ENCODE assay signal across 28 mouse cellular contexts in genomic region chr11:120070286-120070930, GRCm38 (mm10). TPM values are rescaled to one million over a fixed set of nuclear protein-coding genes. Genes with fewer than 3 reads are reported as not detected.
A peak's percentile ranks its signal among the peaks of the same experiment; 100 is the strongest.
DNase-seq lines count a peak whose midpoint lies in the region; ATAC-seq and TF ChIP-seq lines count a peak whose summit lies in the region.
"Had no signal": no experiment of that assay in that cellular context is flagged by ENCODE, and none has a peak within 500 bp of the region (broad histone marks: within the 10 kb centered on the region; RNA-seq: fewer than 3 reads in every experiment).

No protein-coding gene starts in this region.

- peaks cover 100% of the 10 kb centered on the region for H3K36me3 ChIP-seq in forebrain, embryonic 10.5 days (replicated peaks)
- peaks cover 99% of the 10 kb centered on the region for H3K36me3 ChIP-seq in forebrain, embryonic 14.5 days (ENCODE audit: control insufficient read depth, insufficient read depth, low read length)
- H3K36me3 ChIP-seq in midbrain, embryonic 13.5 days: peaks cover 100% of the 10 kb centered on the region
- peaks cover 34% of the 10 kb centered on the region for H3K36me3 ChIP-seq in midbrain, embryonic 16.5 days (ENCODE audit: control insufficient read depth, insufficient read depth, low read length)
- no peaks in the 10 kb centered on the region for H3K36me3 ChIP-seq in heart, adult 2 months (ENCODE audit: control insufficient read depth, insufficient read depth, low read length)

- intact Hi-C loops in heart, adult 2 months (cut with DNase I): no loop called here

- TF ChIP-seq CTCF in heart, adult 2 months (IDR thresholded peaks at IDR 0.05): no peak

- no peak overlapping the region for H3K9ac ChIP-seq in forebrain, embryonic 14.5 days (ENCODE audit: low read length)
- H3K9ac ChIP-seq in midbrain, embryonic 13.5 days (replicated peaks): 0 out of 2 replicates have a peak overlapping the region, but pooled peaks have one; percentile 37
- no peak overlapping the region for H3K9ac ChIP-seq in midbrain, embryonic 16.5 days (ENCODE audit: low read depth, low read length)
- no peak overlapping the region for H3K9ac ChIP-seq in heart, adult 2 months (ENCODE audit: low read depth, low read length)
- H3K9ac ChIP-seq: forebrain, postnatal 0 days; heart, embryonic 15.5 days; hindbrain, embryonic 15.5 days; limb, embryonic 15.5 days; liver, embryonic 13.5 days; midbrain, embryonic 12.5 days; neural tube, embryonic 15.5 days had no signal

- H3K27me3 ChIP-seq in forebrain, embryonic 10.5 days (ENCODE audit: poor library complexity, severe bottlenecking): no peaks in the 10 kb centered on the region
- H3K27me3 ChIP-seq in forebrain, embryonic 14.5 days (replicated peaks; ENCODE audit: control insufficient read depth, insufficient read depth, low read length): no peaks in the 10 kb centered on the region
- H3K27me3 ChIP-seq in midbrain, embryonic 13.5 days: no peaks in the 10 kb centered on the region
- H3K27me3 ChIP-seq in midbrain, embryonic 16.5 days (ENCODE audit: control insufficient read depth, insufficient read depth, low read depth, low read length): no peaks in the 10 kb centered on the region
- H3K27me3 ChIP-seq in heart, adult 2 months (ENCODE audit: control insufficient read depth, insufficient read depth, low read length): no peaks in the 10 kb centered on the region
- H3K27me3 ChIP-seq: heart, embryonic 15.5 days; hindbrain, embryonic 15.5 days; limb, embryonic 15.5 days; liver, embryonic 13.5 days; midbrain, embryonic 12.5 days; neural tube, embryonic 15.5 days had no signal

- H3K79me2 ChIP-seq in heart, adult 2 months (replicated peaks; ENCODE audit: control insufficient read depth, insufficient read depth, low read length): no peaks in the 10 kb centered on the region

- DNase-seq in forebrain, embryonic 10.5 days (ENCODE audit: extremely low spot score, low spot score): no peak
- no peak for DNase-seq in forebrain, embryonic 14.5 days (ENCODE audit: low spot score)
- DNase-seq in adrenal gland, postnatal 25 days: peak; percentile 77
- DNase-seq in spleen, postnatal 36 days (ENCODE audit: low spot score in 2 of 2): no peak
- DNase-seq in heart, adult 2 months: no peak
- DNase-seq: cerebellum, adult 2 months; cerebellum, postnatal 14 days; forebrain, postnatal 0 days; gastrocnemius, postnatal 10 days; kidney, postnatal 4 days; layer of hippocampus, postnatal 36 days; left cerebral cortex, postnatal 4 days; liver, embryonic 13.5 days; lung, adult 18-20 months; right cerebral cortex, postnatal 14 days; thymus, adult 18-20 months; thymus, postnatal 25 days had no signal

- H3K4me1 ChIP-seq in forebrain, embryonic 10.5 days: peaks cover 53% of the 10 kb centered on the region
- H3K4me1 ChIP-seq in forebrain, embryonic 14.5 days (ENCODE audit: control insufficient read depth, insufficient read depth, low read length): no peaks in the 10 kb centered on the region
- H3K4me1 ChIP-seq in midbrain, embryonic 13.5 days (replicated peaks): no peaks in the 10 kb centered on the region
- H3K4me1 ChIP-seq in midbrain, embryonic 16.5 days (ENCODE audit: control insufficient read depth, insufficient read depth, low read length): no peaks in the 10 kb centered on the region
- H3K4me1 ChIP-seq in heart, adult 2 months (ENCODE audit: control insufficient read depth, insufficient read depth, low read length): no peaks in the 10 kb centered on the region
- H3K4me1 ChIP-seq: liver, embryonic 13.5 days; midbrain, embryonic 12.5 days had no signal

- H3K27ac ChIP-seq in forebrain, embryonic 10.5 days: 0 out of 2 replicates have a peak overlapping the region, but pooled peaks have one; percentile 27
- no peak overlapping the region for H3K27ac ChIP-seq in forebrain, embryonic 14.5 days (ENCODE audit: low read depth, low read length)
- no peak overlapping the region for H3K27ac ChIP-seq in midbrain, embryonic 13.5 days
- H3K27ac ChIP-seq in midbrain, embryonic 16.5 days (ENCODE audit: low read length): no peak overlapping the region
- no peak overlapping the region for H3K27ac ChIP-seq in heart, adult 2 months
- H3K27ac ChIP-seq: heart, embryonic 15.5 days; hindbrain, embryonic 15.5 days; kidney, postnatal 0 days; limb, embryonic 15.5 days; liver, embryonic 13.5 days; midbrain, embryonic 12.5 days; neural tube, embryonic 15.5 days had no signal

- H3K4me2 ChIP-seq in forebrain, embryonic 14.5 days (ENCODE audit: low read length): no peak overlapping the region
- H3K4me2 ChIP-seq in midbrain, embryonic 13.5 days (replicated peaks): no peak overlapping the region
- H3K4me2 ChIP-seq in midbrain, embryonic 16.5 days (ENCODE audit: low read length): no peak overlapping the region
- H3K4me2 ChIP-seq: heart, embryonic 15.5 days; hindbrain, embryonic 15.5 days; limb, embryonic 15.5 days; liver, embryonic 13.5 days; midbrain, embryonic 12.5 days; neural tube, embryonic 15.5 days had no signal

- TF ChIP-seq EP300 in heart, adult 2 months (IDR thresholded peaks at IDR 0.05; ENCODE audit: insufficient read depth, low read depth, low read length): no peak

- no peaks in the 10 kb centered on the region for H3K9me3 ChIP-seq in forebrain, embryonic 10.5 days
- H3K9me3 ChIP-seq in forebrain, embryonic 14.5 days (replicated peaks; ENCODE audit: control insufficient read depth, low read length): no peaks in the 10 kb centered on the region
- no peaks in the 10 kb centered on the region for H3K9me3 ChIP-seq in midbrain, embryonic 13.5 days
- H3K9me3 ChIP-seq in midbrain, embryonic 16.5 days (replicated peaks; ENCODE audit: control insufficient read depth, low read length, poor library complexity, severe bottlenecking): no peaks in the 10 kb centered on the region
- H3K9me3 ChIP-seq: heart, embryonic 10.5 days; heart, embryonic 15.5 days; hindbrain, embryonic 15.5 days; limb, embryonic 15.5 days; liver, embryonic 13.5 days; megakaryocyte, embryonic 14.5 days; midbrain, embryonic 12.5 days; neural tube, embryonic 15.5 days had no signal

- TF ChIP-seq POLR2A in heart, adult 2 months (IDR thresholded peaks at IDR 0.05; ENCODE audit: insufficient read depth, low read depth, low read length): no peak

- H3K4me3 ChIP-seq in forebrain, embryonic 10.5 days: no peak overlapping the region
- H3K4me3 ChIP-seq in forebrain, embryonic 14.5 days (ENCODE audit: low read depth, low read length): no peak overlapping the region
- H3K4me3 ChIP-seq in midbrain, embryonic 13.5 days (replicated peaks): no peak overlapping the region
- H3K4me3 ChIP-seq in midbrain, embryonic 16.5 days (ENCODE audit: low read depth, low read length): no peak overlapping the region
- no peak overlapping the region for H3K4me3 ChIP-seq in heart, adult 2 months
- H3K4me3 ChIP-seq: heart, embryonic 10.5 days; heart, embryonic 15.5 days; hindbrain, embryonic 15.5 days; limb, embryonic 15.5 days; liver, embryonic 13.5 days; megakaryocyte, embryonic 14.5 days; midbrain, embryonic 12.5 days; neural tube, embryonic 15.5 days had no signal

- no peak for ATAC-seq in forebrain, embryonic 14.5 days
- no peak for ATAC-seq in midbrain, embryonic 13.5 days
- no peak for ATAC-seq in midbrain, embryonic 16.5 days
- ATAC-seq: forebrain, postnatal 0 days; lung, postnatal 0 days had no signal

- WGBS in forebrain, embryonic 10.5 days: 94% methylated on average over 27 of the region's 27 CpGs
- 92% methylated on average over 26 of the region's 27 CpGs for WGBS in forebrain, embryonic 14.5 days
- 90% methylated on average over 27 of the region's 27 CpGs for WGBS in midbrain, embryonic 13.5 days
- WGBS in midbrain, embryonic 16.5 days: 88% methylated on average over 25 of the region's 27 CpGs
- WGBS in heart, adult 2 months: 93% methylated on average over 27 of the region's 27 CpGs

RNA-seq across cellular contexts. Expression of gene Cep131, which starts 16.2 kb away (rescaled TPM):
- 41.4 and 42.5 TPM in 2 replicates for polyA plus RNA-seq in forebrain, embryonic 10.5 days (2016; fragmentation: Nextera tagmentation; extraction: Ambion mirVana)
- 21.7 and 27.2 TPM in 2 replicates for polyA plus RNA-seq in forebrain, embryonic 14.5 days (2014; fragmentation: Nextera tagmentation; extraction: Ambion mirVana)
- polyA plus RNA-seq in midbrain, embryonic 13.5 days (2015; fragmentation: Nextera tagmentation; extraction: Ambion mirVana): 29.3 and 37.9 TPM in 2 replicates
- 29.5 and 30.4 TPM in 2 replicates for polyA plus RNA-seq in midbrain, embryonic 16.5 days (2015; fragmentation: Nextera tagmentation; extraction: Ambion mirVana)
- total RNA-seq in adrenal gland, postnatal 25 days (2021): 194 and 411 TPM in 2 replicates
- total RNA-seq in heart, adult 2 months (2021): 10 to 100 TPM in 1 of 2 experiments, 1 to 10 TPM in 1; 9.3 to 10.7 TPM
- 3.7 and 6.5 TPM in 2 replicates for polyA plus RNA-seq in heart, adult 2 months (2012; rRNA removed)

RNA-seq across cellular contexts. Expression of gene Aatk, which starts 23.4 kb away (rescaled TPM):
- 1.5 and 1.8 TPM in 2 replicates for polyA plus RNA-seq in forebrain, embryonic 10.5 days (2016; fragmentation: Nextera tagmentation; extraction: Ambion mirVana)
- 10.9 and 18.3 TPM in 2 replicates for polyA plus RNA-seq in forebrain, embryonic 14.5 days (2014; fragmentation: Nextera tagmentation; extraction: Ambion mirVana)
- 15.1 and 18.6 TPM in 2 replicates for polyA plus RNA-seq in midbrain, embryonic 13.5 days (2015; fragmentation: Nextera tagmentation; extraction: Ambion mirVana)
- polyA plus RNA-seq in midbrain, embryonic 16.5 days (2015; fragmentation: Nextera tagmentation; extraction: Ambion mirVana): 42.3 and 46.5 TPM in 2 replicates
- 11.8 and 15.5 TPM in 2 replicates for total RNA-seq in adrenal gland, postnatal 25 days (2021)
- 1 to 10 TPM; 3.6 to 4.7 TPM for total RNA-seq in heart, adult 2 months (2021)
- polyA plus RNA-seq in heart, adult 2 months (2012; rRNA removed): 10.3 and 12.1 TPM in 2 replicates

RNA-seq across cellular contexts. Expression of gene Tepsin, which starts 28.1 kb away (rescaled TPM):
- 17.7 and 20.6 TPM in 2 replicates for polyA plus RNA-seq in forebrain, embryonic 10.5 days (2016; fragmentation: Nextera tagmentation; extraction: Ambion mirVana)
- 12.4 and 14.6 TPM in 2 replicates for polyA plus RNA-seq in forebrain, embryonic 14.5 days (2014; fragmentation: Nextera tagmentation; extraction: Ambion mirVana)
- 19.9 and 20.9 TPM in 2 replicates for polyA plus RNA-seq in midbrain, embryonic 13.5 days (2015; fragmentation: Nextera tagmentation; extraction: Ambion mirVana)
- polyA plus RNA-seq in midbrain, embryonic 16.5 days (2015; fragmentation: Nextera tagmentation; extraction: Ambion mirVana): 20.7 and 21.3 TPM in 2 replicates
- total RNA-seq in adrenal gland, postnatal 25 days (2021): 17.1 and 18.1 TPM in 2 replicates
- total RNA-seq in heart, adult 2 months (2021): 1 to 10 TPM; 6.1 to 6.3 TPM
- polyA plus RNA-seq in heart, adult 2 months (2012; rRNA removed): 19.1 and 22.8 TPM in 2 replicates

RNA-seq across cellular contexts. Expression of gene Ndufaf8, which starts 28.3 kb away (rescaled TPM):
- polyA plus RNA-seq in forebrain, embryonic 10.5 days (2016; fragmentation: Nextera tagmentation; extraction: Ambion mirVana): 87.4 and 97.7 TPM in 2 replicates
- polyA plus RNA-seq in forebrain, embryonic 14.5 days (2014; fragmentation: Nextera tagmentation; extraction: Ambion mirVana): 59.8 and 84.8 TPM in 2 replicates
- 59.2 and 63.7 TPM in 2 replicates for polyA plus RNA-seq in midbrain, embryonic 13.5 days (2015; fragmentation: Nextera tagmentation; extraction: Ambion mirVana)
- 41.4 and 46.8 TPM in 2 replicates for polyA plus RNA-seq in midbrain, embryonic 16.5 days (2015; fragmentation: Nextera tagmentation; extraction: Ambion mirVana)
- total RNA-seq in adrenal gland, postnatal 25 days (2021): 57.7 and 60.1 TPM in 2 replicates
- 10 to 100 TPM; 82.7 to 93.9 TPM for total RNA-seq in heart, adult 2 months (2021)
- 35.5 and 51.0 TPM in 2 replicates for polyA plus RNA-seq in heart, adult 2 months (2012; rRNA removed)
